Mouse (Mus musculus) testis, postnatal 14 days (tissue): ENCODE measurements at regions not wholly inside any gene's neighbourhood (a gene's known extent, or its start where the extent isn't known, plus 50 kb on each side); places are given as distances from the start of the nearest gene placed in this dataset.

ENCODE experiments used
- DNase-seq: peaks from one replicate; pipeline ENCODE4 v3.0.0; 2021; ENCODE audit warnings: low spot score

DNA sequence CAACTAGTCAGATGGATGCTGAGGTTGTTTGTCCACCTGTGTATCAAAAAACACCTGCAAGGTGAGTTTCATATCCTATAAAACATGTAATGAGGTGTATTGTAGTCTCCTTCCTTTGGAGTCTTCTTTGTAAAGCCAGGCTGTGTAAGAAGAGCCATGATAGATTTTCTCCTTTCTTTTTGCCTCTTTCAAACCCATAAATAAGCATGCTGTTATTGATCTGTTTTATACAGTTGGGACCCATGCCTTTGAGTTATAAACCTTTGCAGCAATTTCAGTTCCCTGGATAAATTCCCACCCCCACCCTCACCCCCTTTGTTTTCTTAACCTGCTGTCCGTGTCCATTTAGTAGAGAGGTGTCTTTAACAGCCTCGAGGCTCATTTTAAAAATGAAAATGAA, 131.0 kb upstream of the Rgs17 start:
- DNase-seq, result no peak

DNA sequence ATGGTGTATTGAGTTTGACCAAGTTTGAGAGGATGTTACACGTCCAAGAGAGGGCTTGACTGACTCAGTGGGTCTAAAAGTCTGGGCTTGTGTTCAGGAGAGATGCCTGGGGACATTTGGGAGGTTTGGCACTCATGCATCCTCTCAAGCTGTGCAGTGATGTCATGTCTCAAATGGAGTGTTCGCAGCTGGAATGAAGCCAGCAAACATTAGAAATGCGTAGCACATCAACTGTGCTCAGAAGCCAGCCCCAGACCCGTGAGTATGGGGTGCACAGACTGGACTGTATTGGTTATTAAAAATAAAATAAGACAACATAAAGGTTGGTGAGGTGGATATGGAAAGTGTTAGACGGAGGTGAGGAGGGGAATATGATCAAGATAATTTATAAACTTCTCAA, 121.2 kb upstream of the Rgs17 start:
- DNase-seq, result no peak

DNA sequence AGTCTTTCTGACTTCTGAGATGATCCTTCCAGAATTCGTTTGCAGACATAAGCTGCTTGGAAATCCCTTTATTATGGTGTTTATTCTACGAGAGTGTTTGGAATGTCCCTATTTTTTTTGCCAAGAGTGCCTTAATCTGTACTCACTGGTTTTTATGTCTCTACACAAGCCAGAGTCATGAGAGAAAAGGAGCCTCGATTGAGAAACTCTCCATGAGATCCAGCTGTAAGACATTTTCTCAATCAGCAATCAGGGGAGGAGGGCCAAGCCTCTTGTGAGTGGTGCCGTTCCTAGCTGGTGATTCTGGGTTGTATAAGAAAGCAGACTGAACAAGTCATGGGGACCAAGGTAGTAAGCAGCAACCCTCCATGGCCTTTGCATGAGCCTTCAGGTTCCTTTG, 117.6 kb upstream of the Rgs17 start:
- no peak for DNase-seq

DNA sequence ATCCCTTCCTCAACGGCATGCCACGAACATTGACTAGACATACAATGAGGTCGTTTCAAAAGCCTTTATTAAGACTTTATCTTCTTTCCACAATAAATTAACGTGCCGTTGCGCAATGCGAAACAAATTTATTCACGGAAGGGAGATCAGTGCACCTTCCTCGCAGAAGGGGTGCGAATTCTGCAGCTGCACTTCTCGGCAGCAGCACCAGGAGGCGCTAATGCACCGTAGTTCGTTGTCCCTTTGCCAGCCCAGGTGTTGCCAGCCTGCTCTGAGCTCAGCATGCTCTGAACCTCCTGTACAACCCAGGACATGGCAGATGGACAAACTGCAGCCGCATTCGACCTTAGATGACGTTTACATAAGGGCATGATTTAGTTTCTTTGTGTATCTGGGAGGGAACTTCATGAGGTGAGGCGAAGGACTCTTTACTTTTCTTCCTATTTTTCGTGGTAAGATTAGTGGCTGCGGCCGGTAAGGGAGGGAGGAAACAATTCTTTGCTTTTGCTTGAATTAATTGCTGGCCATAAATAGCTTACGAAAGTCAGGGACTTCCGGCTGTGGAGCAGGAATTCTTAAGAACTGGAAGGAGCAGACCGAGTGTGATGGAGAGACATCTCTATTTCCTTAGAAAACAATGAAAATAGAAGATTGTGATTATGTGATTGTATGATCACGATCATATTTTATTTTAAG, 113.7 kb upstream of the Rgs17 start:
- peak; percentile 43 for DNase-seq

DNA sequence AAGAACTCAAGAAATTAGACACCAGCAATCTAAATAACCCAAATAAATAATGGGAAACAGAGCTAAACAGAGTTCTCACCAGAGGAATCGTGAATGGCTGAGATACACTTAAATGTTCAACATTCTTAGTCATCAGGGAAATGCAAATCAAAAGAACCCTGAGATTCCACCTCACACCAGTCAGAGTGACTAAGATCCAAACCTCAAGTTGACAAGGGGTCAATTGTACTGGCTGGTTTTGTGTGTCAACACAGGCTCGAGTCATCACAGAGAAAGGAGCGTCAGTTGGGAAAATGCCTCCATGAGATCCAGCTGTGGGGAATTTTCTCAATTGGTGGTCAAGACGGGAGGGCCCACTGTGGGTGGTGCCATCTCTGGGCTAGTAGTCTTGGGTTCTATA, 110.3 kb upstream of the Rgs17 start:
- DNase-seq, result no peak

DNA sequence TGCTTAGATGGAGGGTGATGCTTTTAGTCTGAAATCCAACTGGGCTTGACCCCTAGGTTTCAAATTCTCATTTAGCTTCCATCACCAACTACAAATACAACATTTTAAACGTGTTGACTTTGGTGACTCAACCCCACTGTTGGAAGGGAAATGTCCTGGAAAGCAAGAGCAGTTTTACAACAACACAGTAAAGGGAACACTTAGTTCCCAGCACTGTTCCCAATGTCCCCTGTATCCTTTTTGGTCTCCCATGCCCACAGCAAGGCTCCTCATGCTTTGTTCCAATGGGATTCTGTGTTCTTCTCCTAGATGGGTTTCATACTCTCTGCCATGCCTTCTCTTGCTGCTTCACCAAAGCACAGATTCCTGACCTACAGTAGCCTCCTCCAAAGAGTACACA, 105.4 kb upstream of the Rgs17 start:
- no peak for DNase-seq

DNA sequence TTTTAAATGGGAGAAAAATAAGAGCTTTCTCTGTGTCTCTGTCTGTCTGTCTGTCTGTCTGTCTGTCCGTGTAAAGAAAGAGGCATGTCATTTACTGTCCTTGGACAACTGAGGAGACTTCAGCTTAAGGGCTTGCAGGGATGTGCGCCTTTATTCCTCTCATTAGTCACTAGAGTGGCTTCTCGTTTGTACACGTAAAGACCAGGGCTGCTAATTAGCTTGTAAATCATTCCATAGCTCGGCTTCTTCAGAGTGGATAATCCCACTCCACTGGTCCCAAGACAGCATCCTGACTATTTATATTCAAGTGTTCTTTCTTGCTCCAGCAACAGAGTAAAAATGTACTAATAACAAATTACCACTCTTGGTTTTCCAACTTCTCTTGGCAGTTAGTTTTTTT, 104.1 kb upstream of the Rgs17 start:
- DNase-seq, result no peak

DNA sequence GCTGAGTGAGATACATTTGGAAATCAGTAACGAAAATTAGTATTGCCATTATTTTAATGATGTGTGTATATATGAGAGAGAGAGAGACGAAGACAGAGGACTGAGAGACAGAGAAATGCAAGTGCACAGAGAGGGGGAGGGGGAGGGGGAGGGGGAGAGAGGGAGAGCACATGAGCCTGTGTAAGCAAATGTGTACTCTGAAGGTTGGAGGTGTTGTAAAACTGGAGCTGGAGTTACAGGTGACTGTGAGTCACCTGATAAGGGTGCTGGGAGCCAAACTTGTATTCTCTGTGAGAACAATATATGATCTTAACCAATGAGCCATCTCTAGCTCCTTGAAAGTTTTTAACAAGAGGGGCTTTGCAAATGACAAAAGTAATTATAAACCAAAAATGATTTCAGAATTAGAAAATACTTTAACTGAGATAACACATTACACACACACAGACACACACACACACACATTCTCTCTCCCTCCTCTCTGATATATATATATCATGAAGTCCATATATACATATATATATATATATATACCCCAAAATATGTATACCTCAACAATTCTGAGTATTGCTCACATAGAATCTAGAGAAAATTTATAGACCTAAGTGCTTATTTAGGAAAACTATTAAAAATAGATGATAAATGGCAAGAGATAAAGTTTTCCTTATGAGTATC, 100.5 kb upstream of the Rgs17 start:
- no peak for DNase-seq

DNA sequence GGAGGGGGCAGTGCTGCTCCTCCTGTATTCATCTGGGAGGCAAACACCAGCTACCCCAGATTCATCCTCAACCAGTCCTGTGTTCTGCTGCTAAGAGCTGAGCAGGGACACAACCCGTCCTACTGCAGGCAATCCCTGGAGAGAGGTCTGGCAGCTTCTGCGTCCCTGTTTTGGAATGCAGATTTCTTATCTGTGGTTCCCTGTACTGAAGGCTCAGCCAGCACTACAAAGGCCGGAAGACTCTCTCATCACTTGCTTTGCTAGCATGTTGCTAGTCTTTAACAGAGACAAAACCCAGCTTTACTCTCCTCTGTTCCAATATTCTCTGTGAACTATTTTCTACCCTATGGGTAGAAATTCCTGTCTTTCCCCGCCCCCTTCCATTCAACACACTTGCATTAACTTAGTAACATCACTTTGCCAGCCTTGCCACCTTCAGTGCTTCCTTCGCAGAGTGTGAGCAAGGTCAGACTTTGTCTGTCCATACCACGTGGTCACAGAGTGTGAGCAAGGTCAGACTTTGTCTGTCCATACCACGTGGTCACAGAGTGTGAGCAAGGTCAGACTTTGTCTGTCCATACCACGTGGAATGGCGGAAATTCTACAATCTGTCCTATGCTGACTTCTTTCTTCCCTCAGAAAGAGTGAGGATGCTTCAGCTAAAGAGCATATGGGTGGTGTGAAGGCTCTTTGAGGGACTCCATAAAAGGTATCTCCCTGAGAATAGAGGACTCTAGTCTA, 98.9 kb upstream of the Rgs17 start:
- DNase-seq, result no peak

DNA sequence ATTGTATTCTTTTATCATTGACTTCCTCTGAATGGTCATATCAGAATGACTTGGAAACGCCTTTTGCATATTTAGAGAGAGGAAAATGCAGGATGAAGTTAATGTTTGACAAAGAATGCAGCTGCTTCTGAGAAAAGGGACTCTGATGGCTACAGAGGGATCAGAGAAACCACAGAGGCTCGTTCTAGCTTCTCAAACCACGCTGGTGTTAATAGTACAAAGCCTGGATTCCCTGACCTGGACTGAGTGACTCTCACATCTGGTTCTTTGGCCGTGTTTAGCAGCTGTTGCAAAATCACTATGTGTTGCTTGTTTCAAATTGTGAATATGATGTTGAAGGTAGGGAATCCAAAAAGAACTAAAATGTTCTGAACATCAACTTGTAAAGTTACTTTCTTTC, 91.5 kb upstream of the Rgs17 start:
- no peak for DNase-seq

DNA sequence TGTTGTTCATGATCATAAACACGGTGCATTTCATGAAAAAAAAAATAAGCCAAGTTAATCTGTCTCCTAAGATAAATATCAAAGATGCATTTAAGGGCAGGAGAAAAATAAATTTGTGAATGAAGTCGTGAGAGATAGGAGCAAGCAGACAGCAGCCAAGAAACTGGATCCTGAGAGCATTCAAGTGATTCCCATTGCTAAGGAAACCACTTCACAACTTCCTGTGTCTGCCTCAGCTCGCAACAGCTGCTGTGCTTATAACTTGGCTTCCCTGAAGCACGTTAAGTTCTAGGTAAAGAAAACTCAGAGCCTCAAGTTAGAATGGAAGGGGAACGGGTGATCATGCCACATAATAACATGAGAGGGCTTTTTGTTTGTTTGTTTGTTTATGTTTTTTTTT, 89.3 kb upstream of the Rgs17 start:
- no peak for DNase-seq

DNA sequence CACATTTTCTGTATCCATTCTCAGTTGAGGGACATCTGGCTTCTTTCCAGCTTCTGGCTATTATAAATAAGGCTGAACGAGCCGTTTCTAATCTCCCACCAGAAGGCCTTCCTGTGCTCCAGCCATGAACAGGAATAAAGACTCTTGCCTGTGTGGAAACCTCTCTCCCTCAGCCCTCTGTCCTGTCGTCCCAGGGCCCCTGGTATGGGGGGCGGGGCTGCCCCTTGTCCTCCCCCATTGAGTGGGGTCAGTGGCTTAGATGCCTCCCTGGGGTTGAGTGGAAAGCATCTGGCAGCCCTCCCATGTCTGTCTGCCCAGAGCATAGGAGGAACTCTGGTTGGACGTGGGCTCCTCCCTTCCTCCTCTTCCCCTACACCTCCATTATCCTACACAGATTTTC, 88.8 kb upstream of the Rgs17 start:
- no peak for DNase-seq

DNA sequence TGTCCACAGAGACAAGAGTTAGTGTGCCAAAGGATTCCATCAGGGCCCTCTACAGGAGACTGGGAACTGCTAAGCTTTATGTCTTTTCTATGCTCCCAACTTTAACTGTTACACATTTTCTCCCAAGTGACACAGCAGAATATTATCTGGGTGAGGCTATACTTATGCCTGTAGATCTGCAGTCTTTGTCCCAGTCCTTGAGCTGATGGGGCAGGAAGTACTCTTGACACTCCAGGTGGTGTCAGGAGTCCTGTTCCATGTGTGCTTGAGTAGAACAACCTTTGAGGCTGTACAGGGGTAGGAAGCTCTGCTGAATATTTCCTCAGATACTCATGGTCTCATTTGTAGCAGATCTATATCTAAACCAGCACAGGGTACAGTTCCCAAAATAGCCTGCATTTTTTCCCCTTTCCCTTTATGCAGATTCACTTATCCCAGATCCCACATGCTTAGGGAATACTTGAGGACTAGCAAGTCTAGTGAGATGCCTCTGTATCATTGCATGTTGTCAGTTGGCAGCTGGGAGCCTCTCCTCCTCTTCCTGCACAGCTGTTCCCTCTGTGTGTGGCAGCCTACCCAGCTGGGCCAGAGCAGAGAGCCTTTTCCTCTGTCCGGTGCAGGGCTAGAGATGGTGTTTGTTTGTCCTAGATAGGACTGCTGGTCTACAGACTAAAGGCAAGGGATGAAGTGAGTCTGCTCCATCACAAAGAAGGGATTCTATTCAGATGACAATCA, 85.2 kb upstream of the Rgs17 start:
- DNase-seq, result no peak

DNA sequence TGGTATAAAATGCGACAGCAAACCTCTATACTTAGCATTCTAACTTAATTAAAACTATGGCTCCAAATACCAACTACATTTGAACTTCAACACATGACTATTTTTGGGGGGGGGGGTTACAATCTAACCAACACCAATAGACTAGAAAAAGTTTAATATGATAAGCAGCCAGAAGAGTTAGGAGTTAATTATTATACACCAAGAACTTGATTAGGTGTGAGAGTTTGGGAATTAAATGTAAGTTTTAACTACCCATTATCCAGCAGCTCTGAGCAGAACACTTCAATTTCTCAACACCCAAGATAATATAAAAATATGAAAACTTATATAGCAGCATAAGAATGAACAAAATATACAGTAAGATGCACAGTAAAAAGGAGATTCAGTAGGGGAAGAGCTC, 59.2 kb upstream of the Rgs17 start:
- no peak for DNase-seq

DNA sequence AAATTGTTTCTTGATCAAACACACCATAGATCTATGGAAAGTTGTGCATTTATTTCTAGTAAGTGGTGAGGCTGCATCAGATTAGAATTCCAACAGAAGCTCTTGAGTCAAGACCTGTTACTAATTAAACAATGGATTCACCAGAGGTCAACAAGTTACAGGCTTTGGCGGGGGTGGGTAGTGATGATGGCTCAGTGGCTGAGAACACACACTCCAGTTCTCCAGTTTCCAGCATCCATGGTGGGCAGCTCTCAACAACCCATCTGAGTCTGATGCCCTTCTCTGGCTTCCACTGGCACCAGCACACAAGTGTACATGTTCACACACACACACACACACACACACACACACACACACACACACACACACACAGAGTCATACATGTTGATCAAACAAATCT, 56.3 kb upstream of the Rgs17 start:
- no peak for DNase-seq
